Mouse (Mus musculus) gastrocnemius, postnatal 14 days (tissue): ENCODE data around the gene Gm4724. TPM values are rescaled to one million over a fixed set of nuclear protein-coding genes. Genes with fewer than 3 reads are reported as not detected.
"Not testable (repeated sequence)": the region's sequence is repeated elsewhere in the genome, so short reads cannot be mapped to it uniquely, and the experiment has no call there.

Experiments used
- DNase-seq: peaks from one replicate; pipeline ENCODE4 v3.0.0; 2021; ENCODE audit warnings: mixed read lengths
- intact Hi-C: fragments of 180-260 bp; cut with DNase I; formaldehyde crosslinking; loops from one replicate; pipeline ENCODE4 v1.15.1; 2025; ENCODE audit warnings: low total_unique reads
- long read RNA-seq, 2 experiments: library from polyadenylated mRNA; stranded (forward); transcript quantifications; one replicate each; pipeline ENCODE4 v2.0.0; 2021
- total RNA-seq, 2 experiments: library from RNA; stranded (reverse); gene quantifications; 2 replicates each; pipeline ENCODE4 v1.2.3; 2021

Gene Gm4724
- 1 to 10 TPM; 2.6 to 3.0 TPM for total RNA-seq
- long read RNA-seq, experiment 1, partial matches to known transcripts = 0 of 1 reads
- long read RNA-seq, experiment 1, other reads (novel, unspliced or antisense) = 0 of 1 reads
- long read RNA-seq, experiment 2 = 0 reads

DNA sequence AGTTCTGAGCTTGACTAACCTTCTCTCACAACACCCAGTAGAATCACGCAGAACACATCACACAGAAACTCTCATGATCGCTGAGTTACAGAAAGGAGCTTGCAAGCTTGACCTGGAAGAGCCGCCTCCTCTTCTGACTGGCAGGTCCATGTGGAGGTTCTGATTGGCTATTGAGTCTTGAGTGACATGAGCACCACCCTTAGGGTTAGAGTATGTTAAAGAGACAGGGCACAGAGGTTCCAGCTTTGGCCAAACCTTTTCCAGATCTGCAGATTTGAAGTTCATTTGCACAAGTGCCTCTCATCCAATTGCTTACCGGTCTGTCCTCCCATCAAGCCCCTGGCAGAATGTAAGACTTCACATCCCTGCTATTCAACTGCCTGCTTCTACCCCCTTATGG lies at the start of gene Gm4724:
Gene Gm4724, minus strand, starts transcription at position 101 of the 400 bp plus-strand sequence.
- intact Hi-C loops, DNase-seq: not testable (repeated sequence)

DNA sequence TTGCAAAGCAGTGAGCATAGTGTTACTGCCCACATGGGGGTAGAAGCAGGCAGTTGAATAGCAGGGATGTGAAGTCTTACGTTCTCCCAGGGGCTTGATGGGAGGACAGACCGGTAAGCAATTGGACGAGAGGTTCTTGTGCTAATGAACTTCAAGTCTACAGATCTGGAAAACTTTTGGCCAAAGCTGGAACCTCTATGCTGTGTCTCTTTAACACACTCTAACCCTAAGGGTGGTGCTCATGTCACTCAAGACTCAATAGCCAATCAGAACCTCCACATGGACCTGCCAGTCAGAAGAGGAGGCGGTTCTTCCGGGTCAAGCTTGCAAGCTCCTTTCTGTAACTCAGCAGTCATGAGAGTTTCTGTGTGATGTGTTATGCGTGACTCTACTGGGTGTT lies 34.1 kb upstream of the Gm4724 start, which contains the start of gene Zfp965:
Gene Zfp965, plus strand, starts transcription at position 301 of the 400 bp plus-strand sequence.
- intact Hi-C loops = not testable (repeated sequence)

More for the DNA sequence above, 34.1 kb upstream of the Gm4724 start, which contains the start of gene Zfp965:
- not testable (repeated sequence) for DNase-seq

Other genes with a start within 250 kb of the Gm4724 start
- 10 to 100 TPM; 23.9 to 24.2 TPM for gene Gm14391, start 228.9 kb downstream of the Gm4724 start, total RNA-seq
- gene Gm14440, start 160.7 kb downstream of the Gm4724 start, total RNA-seq = 1 to 10 TPM; 4.2 to 7.2 TPM
- gene Gm4631, start 97.6 kb downstream of the Gm4724 start, total RNA-seq = 10 to 100 TPM; 15.2 to 16.2 TPM
- gene Zfp968, start 63.4 kb downstream of the Gm4724 start, total RNA-seq = 1 to 10 TPM; 2.7 to 4.1 TPM
- 1 to 10 TPM; 2.7 to 3.9 TPM for gene Zfp965, start 34.2 kb upstream of the Gm4724 start, total RNA-seq
- not detected for gene Gm11007, start 208.2 kb upstream of the Gm4724 start, total RNA-seq